Mouse (Mus musculus): ENCODE measurements at regions not wholly inside any gene's neighbourhood (a gene's known extent, or its start where the extent isn't known, plus 50 kb on each side); places are given as distances from the start of the nearest gene placed in this dataset.

DNA sequence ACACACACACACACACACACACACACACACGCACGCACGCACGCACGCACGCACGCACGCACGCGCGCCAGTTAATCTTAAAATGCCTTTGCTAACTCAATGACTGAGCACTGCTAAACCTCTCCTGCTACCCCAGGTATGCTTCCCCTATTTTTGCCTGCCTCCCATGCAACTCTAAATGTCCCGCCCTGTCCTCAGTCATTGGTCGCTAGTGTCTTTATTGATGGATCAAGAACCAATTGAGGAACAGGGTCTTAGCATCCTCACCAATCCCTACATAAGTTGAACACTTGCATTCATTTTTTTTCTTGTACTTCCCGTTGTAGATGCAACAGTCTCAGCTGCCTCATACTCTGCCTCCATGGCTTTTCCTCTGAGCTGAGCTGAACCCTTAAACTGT, 72.2 kb upstream of the Ankrd55 start:
- Histone ChIP-seq H3K9me3 (no peaks in the 10 kb centered on the region), H3K27me3 (ENCODE audit: insufficient read depth, poor library complexity, severe bottlenecking) (peaks cover 34% of the 10 kb centered on the region), H3K36me3 (no peaks in the 10 kb centered on the region), H3K27ac (no peak overlapping the region), H3K4me3 (no peak overlapping the region), H3K4me1 (replicated peaks) (peaks cover 14% of the 10 kb centered on the region; the same call in 1 of the 2 replicates)
- WGBS, result 98% methylated on average over 14 of the region's 14 CpGs
- DNase-seq (ENCODE audit: low spot score), result no peak

DNA sequence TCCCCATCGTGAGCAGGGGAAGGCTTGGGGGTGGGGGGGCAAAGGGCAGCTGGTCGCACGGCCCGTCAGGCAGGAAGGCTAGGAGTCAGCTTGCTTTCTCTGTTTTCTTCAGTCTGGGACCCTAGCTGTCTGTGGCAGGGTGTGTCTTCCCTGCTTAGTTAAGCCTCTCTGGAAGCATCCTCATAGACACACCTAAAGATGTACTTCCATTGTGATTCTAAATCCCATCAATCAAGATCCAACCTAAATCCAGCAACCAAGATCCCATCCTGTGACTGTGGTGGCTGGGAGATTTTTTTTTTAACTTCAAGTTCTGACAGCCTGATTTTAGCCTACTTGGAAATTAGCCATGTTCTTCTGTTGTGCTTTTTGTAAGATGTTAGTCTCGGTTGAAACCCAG, 69.9 kb upstream of the Ankrd55 start:
- Histone ChIP-seq H3K36me3 (no peaks in the 10 kb centered on the region), H3K9me3 (no peaks in the 10 kb centered on the region), H3K4me1 (replicated peaks) (peaks cover 5% of the 10 kb centered on the region; the same call in 1 of the 2 replicates), H3K27ac (no peak overlapping the region), H3K4me3 (no peak overlapping the region), H3K27me3 (ENCODE audit: insufficient read depth, poor library complexity, severe bottlenecking) (peaks cover 16% of the 10 kb centered on the region; the same call in 1 of the 2 replicates)
- 75% methylated on average over 5 of the region's 5 CpGs for WGBS
- DNase-seq (ENCODE audit: low spot score), result no peak

DNA sequence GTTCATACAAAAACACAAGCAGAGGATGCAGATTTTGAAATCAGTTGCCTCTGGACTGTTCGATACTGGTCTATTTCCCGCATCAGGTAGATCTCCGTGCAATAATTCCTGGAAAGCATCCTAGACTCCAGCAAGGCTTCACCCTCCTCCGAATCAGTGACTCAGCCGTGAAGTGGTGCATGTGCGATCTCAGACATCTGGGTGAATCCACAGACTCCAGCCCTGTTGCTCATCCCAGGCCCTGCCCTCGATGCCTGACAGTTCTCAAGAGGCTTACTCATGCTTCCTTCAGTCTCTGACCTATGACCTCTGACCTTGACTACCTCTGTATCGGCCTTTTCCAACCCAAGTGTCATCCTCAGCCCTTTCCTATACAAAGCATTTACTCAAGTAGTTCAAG, 68.1 kb upstream of the Ankrd55 start:
- DNase-seq (ENCODE audit: low spot score), result no peak
- WGBS, result 83% methylated on average over 8 of the region's 8 CpGs

DNA sequence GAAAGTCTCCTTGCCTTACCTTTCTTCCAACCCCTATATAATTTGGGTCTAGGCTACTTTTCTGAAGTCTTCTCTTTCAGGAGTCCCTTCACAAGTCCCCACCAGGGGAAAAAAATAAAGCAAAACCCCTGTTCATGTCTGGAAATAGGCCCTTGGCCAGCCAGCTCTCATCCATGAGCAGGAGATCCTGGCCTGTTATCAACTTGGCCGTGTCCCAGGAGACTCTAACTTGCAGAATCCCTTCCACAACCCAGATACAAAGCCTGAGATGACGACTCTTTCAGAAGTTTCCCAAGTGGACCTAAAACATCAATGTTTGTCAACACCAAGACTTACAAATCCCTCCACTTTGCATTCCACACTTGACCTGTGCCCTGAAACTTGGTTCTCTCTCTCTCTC, 64.6 kb upstream of the Ankrd55 start:
- Histone ChIP-seq H3K27ac (no peak overlapping the region), H3K36me3 (no peaks in the 10 kb centered on the region), H3K4me3 (no peak overlapping the region), H3K9me3 (no peaks in the 10 kb centered on the region), H3K27me3 (ENCODE audit: insufficient read depth, poor library complexity, severe bottlenecking) (no peaks in the 10 kb centered on the region), H3K4me1 (replicated peaks) (no peaks in the 10 kb centered on the region)
- 92% methylated on average over 2 of the region's 2 CpGs for WGBS
- DNase-seq (ENCODE audit: low spot score), result no peak

More for the DNA sequence above, 68.1 kb upstream of the Ankrd55 start:
- Histone ChIP-seq H3K36me3 (no peaks in the 10 kb centered on the region), H3K4me1 (replicated peaks) (no peaks in the 10 kb centered on the region), H3K27ac (no peak overlapping the region), H3K9me3 (no peaks in the 10 kb centered on the region), H3K4me3 (no peak overlapping the region), H3K27me3 (ENCODE audit: insufficient read depth, poor library complexity, severe bottlenecking) (peaks cover 1% of the 10 kb centered on the region; the same call in 1 of the 2 replicates)

DNA sequence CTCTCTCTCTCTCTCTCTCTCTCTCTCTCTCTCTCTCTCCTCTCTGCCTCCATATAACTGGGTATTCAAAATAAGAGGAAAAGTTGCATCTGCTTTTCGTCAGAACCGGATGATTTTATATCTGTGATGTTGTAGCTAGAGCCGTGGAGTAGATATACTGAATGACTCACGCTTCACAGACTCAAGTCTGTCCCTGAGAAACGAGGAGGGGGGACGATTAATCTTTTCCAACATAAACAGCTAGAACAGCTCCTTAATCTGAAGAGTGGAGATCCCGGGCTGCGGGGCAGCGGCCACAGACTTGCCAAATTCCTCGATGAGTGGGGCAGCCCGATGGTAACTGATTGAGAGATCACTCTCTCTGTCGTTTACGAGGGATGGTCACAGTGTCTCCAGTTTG, 60.5 kb upstream of the Ankrd55 start:
- no peaks in the 10 kb centered on the region for H3K4me1 ChIP-seq (replicated peaks)
- no peak for DNase-seq (ENCODE audit: low spot score)
- no peak overlapping the region for H3K27ac ChIP-seq
- no peaks in the 10 kb centered on the region for H3K9me3 ChIP-seq
- 89% methylated on average over 13 of the region's 13 CpGs for WGBS
- no peaks in the 10 kb centered on the region for H3K36me3 ChIP-seq
- peaks cover 16% of the 10 kb centered on the region; the same call in 1 of the 2 replicates for H3K27me3 ChIP-seq (ENCODE audit: insufficient read depth, poor library complexity, severe bottlenecking)
- no peak overlapping the region for H3K4me3 ChIP-seq

DNA sequence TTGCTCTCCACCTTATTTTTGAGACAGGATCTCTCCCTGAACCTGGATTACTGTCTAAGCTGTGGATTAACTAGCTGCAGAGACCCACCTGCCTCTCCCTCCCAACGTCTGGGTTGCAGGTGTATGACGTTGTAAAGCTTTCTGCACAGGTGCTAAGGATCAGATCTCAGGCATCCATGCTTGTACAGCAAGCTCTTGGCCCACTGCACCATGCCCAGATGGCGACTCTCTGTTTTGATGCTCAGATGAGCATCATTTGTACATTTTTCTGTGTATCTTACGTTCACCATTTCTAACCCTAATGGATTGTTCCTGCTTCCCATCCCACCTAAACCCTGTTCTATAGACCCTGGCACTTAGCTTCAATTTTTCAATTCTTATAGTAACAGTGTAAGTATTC, 59.4 kb upstream of the Ankrd55 start:
- no peak overlapping the region for H3K4me3 ChIP-seq
- H3K36me3 ChIP-seq, result no peaks in the 10 kb centered on the region
- no peaks in the 10 kb centered on the region for H3K9me3 ChIP-seq
- 82% methylated on average over 4 of the region's 4 CpGs for WGBS
- peaks cover 22% of the 10 kb centered on the region; the same call in 1 of the 2 replicates for H3K27me3 ChIP-seq (ENCODE audit: insufficient read depth, poor library complexity, severe bottlenecking)
- no peak for DNase-seq (ENCODE audit: low spot score)
- H3K4me1 ChIP-seq (replicated peaks), result no peaks in the 10 kb centered on the region
- no peak overlapping the region for H3K27ac ChIP-seq

DNA sequence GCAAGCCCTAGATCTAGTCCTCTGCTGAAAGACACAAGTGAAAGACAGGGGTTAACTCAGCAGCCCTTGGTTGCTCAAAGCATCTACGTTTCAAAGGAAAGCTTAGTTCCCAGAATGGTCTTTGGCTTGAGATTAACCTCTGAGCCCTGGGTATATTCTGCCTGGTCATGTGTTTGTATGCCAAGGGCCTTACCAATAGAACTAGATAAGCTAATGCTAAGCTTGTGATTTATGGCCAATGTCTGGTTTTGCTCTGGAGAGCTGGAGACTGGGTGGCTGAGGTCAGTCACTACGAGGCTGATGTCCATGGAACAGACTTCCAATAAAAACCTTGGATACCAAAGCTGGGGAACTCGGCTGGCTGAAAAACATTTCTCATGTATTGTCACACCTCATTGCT, 58.1 kb upstream of the Ankrd55 start:
- no peak overlapping the region for H3K27ac ChIP-seq
- H3K9me3 ChIP-seq, result peaks cover 5% of the 10 kb centered on the region
- peaks cover 30% of the 10 kb centered on the region for H3K27me3 ChIP-seq (ENCODE audit: insufficient read depth, poor library complexity, severe bottlenecking)
- no peak overlapping the region for H3K4me3 ChIP-seq
- no peak for DNase-seq (ENCODE audit: low spot score)
- no peaks in the 10 kb centered on the region for H3K4me1 ChIP-seq (replicated peaks)
- H3K36me3 ChIP-seq, result no peaks in the 10 kb centered on the region
- WGBS, result 85% methylated on average over 3 of the region's 3 CpGs

DNA sequence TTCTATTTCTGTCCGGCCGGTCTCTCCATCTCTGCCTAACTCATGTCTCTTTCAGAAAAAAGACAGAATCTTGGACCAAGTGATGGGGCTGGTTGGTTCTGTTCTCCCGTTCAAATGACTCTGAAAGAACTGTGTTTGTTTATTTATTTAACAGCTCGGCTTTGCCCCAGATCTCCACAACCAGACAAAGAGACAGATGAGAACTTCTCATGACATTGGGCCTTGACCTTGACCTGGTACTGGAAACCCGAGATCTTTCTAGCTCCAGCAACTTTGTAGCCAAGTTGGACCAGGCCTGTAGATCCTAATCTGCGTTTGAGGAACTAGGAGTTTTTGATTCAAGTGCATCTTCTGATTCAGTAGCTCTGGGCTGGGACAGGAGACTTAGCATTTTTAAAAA, 53.6 kb upstream of the Ankrd55 start:
- peaks cover 13% of the 10 kb centered on the region for H3K9me3 ChIP-seq
- H3K27me3 ChIP-seq (ENCODE audit: insufficient read depth, poor library complexity, severe bottlenecking), result peaks cover 75% of the 10 kb centered on the region
- no peak for DNase-seq (ENCODE audit: low spot score)
- H3K36me3 ChIP-seq, result no peaks in the 10 kb centered on the region
- H3K4me3 ChIP-seq, result no peak overlapping the region
- H3K4me1 ChIP-seq (replicated peaks), result 0 out of 2 replicates have a peak, but pooled peaks cover 4% of the 10 kb centered on the region
- WGBS, result 81% methylated on average over 6 of the region's 6 CpGs
- no peak overlapping the region for H3K27ac ChIP-seq

DNA sequence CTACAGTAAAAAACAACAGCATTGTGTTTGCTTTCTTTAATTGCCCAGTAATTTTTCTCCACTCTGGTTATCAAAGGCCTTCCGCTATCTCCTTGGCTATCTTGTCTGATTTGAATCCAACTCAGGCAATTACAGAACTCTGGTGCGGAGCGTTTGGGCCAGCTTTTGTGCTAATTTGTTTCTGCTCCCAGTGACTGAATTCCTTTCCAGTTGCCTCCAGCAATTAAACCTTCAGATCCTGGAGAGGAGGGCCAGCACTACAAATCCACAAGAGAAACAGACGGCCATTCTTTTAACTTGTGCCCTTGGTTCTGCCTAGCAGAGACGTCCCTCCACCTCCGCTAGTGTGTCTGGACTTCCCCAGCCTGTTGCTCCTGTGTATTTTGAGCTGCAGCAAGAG, 51.3 kb upstream of the Ankrd55 start:
- 74% methylated on average over 6 of the region's 6 CpGs for WGBS

DNA sequence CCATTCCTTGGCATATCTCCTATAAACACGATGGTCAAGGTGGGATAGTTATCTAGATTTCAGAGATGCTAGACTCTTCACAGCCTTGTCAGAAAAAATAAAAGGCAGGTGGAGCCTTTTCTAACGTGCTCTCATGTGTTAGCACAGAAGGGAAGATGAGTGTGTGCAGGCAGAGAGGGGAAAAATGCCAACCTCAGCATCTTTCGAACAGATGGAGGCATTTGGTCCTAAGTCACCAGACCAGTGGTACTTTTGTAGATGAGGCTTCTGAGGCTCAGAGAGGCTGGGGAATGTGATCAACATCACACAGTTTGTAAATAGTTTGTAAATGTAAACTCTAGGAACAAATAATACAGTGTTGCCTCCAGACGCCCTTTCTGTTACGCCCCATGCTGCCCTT, 50.9 kb upstream of the Ankrd55 start:
- H3K4me1 ChIP-seq (replicated peaks), result peaks cover 18% of the 10 kb centered on the region
- H3K27ac ChIP-seq, result no peak overlapping the region
- peaks cover 79% of the 10 kb centered on the region for H3K27me3 ChIP-seq (ENCODE audit: insufficient read depth, poor library complexity, severe bottlenecking)
- H3K9me3 ChIP-seq, result peaks cover 13% of the 10 kb centered on the region
- H3K36me3 ChIP-seq, result no peaks in the 10 kb centered on the region
- H3K4me3 ChIP-seq, result no peak overlapping the region
- DNase-seq (ENCODE audit: low spot score), result no peak
- WGBS, result 81% methylated on average over 5 of the region's 5 CpGs

More for the DNA sequence above, 51.3 kb upstream of the Ankrd55 start:
- Histone ChIP-seq H3K27me3 (ENCODE audit: insufficient read depth, poor library complexity, severe bottlenecking) (peaks cover 79% of the 10 kb centered on the region), H3K36me3 (no peaks in the 10 kb centered on the region), H3K27ac (no peak overlapping the region), H3K9me3 (peaks cover 13% of the 10 kb centered on the region), H3K4me3 (no peak overlapping the region), H3K4me1 (replicated peaks) (peaks cover 15% of the 10 kb centered on the region)
- DNase-seq (ENCODE audit: low spot score), result no peak

DNA sequence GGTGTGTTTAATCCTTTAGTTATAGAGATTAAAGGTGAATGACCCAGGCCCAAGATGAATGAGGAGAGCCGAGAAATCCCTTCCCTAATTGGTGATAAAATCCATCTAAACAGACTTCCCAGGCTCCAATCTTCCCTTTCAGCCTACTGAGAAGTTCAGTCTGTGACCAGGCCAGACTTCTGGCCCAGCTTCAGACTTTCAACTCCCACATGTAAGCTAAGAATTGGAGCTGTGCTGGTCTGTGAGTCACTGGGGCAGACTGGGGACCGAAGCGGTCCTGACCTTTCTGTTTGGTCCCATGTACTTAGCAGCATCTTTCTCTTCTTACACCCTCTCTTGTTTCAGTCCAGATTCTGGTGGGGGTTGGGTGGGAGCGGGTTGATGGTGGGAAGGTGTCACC, 50.3 kb upstream of the Ankrd55 start:
- 66% methylated on average over 4 of the region's 4 CpGs for WGBS
- Histone ChIP-seq H3K9me3 (peaks cover 13% of the 10 kb centered on the region), H3K4me1 (replicated peaks) (peaks cover 18% of the 10 kb centered on the region), H3K27ac (no peak overlapping the region), H3K4me3 (no peak overlapping the region), H3K36me3 (no peaks in the 10 kb centered on the region), H3K27me3 (ENCODE audit: insufficient read depth, poor library complexity, severe bottlenecking) (peaks cover 80% of the 10 kb centered on the region)
- no peak for DNase-seq (ENCODE audit: low spot score)
